Mouse (Mus musculus): ENCODE data around the gene Gabarapl1. TPM values are rescaled to one million over a fixed set of nuclear protein-coding genes. Genes with fewer than 3 reads are reported as not detected.
A peak's percentile ranks its signal among the peaks of the same experiment; 100 is the strongest.

The Gabarapl1 gene
- polyA plus RNA-seq, 1 experiment from 2014 or later: 217 TPM

GRCm38 (mm10) chr6:129532556-129532941 is 411 bp upstream of the Gabarapl1 start:
- H3K9me3 ChIP-seq (ENCODE audit: control insufficient read depth, low read length): no peaks in the 10 kb centered on the region
- peak overlapping the region; percentile 57 for H3K4me2 ChIP-seq (ENCODE audit: low read length)
- peak overlapping the region; percentile 67 for H3K27ac ChIP-seq (ENCODE audit: low read length)
- peak overlapping the region; percentile 82 for H3K9ac ChIP-seq (replicated peaks; ENCODE audit: low read depth, low read length)
- ATAC-seq: peak; percentile 29
- no peaks in the 10 kb centered on the region for H3K27me3 ChIP-seq (replicated peaks; ENCODE audit: control insufficient read depth, insufficient read depth, low read length)
- H3K36me3 ChIP-seq (ENCODE audit: control insufficient read depth, insufficient read depth): no peaks in the 10 kb centered on the region
- peaks cover 25% of the 10 kb centered on the region for H3K4me1 ChIP-seq (replicated peaks; ENCODE audit: control insufficient read depth, insufficient read depth, low read length)
- H3K4me3 ChIP-seq (replicated peaks; ENCODE audit: low read length): peak overlapping the region; percentile 72
- WGBS: 32% methylated on average over 7 of the region's 7 CpGs

- H3K9me3 ChIP-seq (ENCODE audit: control insufficient read depth, low read length): no peaks in the 10 kb centered on the region
- ATAC-seq: peak; percentile 57
- H3K4me3 ChIP-seq (replicated peaks; ENCODE audit: low read length): peak overlapping the region; percentile 72
- H3K4me1 ChIP-seq (replicated peaks; ENCODE audit: control insufficient read depth, insufficient read depth, low read length): peaks cover 25% of the 10 kb centered on the region
- peaks cover 9% of the 10 kb centered on the region for H3K36me3 ChIP-seq (ENCODE audit: control insufficient read depth, insufficient read depth)
- WGBS: 4% methylated on average over 9 of the region's 9 CpGs
- no peaks in the 10 kb centered on the region for H3K27me3 ChIP-seq (replicated peaks; ENCODE audit: control insufficient read depth, insufficient read depth, low read length)
- H3K27ac ChIP-seq (ENCODE audit: low read length): peak overlapping the region; percentile 76
- H3K4me2 ChIP-seq (ENCODE audit: low read length): peak overlapping the region; percentile 57
- H3K9ac ChIP-seq (replicated peaks; ENCODE audit: low read depth, low read length): peak overlapping the region; percentile 82
These were observed 1.1 kb downstream of the Gabarapl1 start for GRCm38 (mm10) chr6:129534057-129534456.

- Histone ChIP-seq H3K9ac (replicated peaks; ENCODE audit: low read depth, low read length) (peak overlapping the region; percentile 82), H3K4me2 (ENCODE audit: low read length) (peak overlapping the region; percentile 57), H3K9me3 (ENCODE audit: control insufficient read depth, low read length) (no peaks in the 10 kb centered on the region), H3K27me3 (replicated peaks; ENCODE audit: control insufficient read depth, insufficient read depth, low read length) (no peaks in the 10 kb centered on the region), H3K4me3 (replicated peaks; ENCODE audit: low read length) (peak overlapping the region; percentile 72), H3K4me1 (replicated peaks; ENCODE audit: control insufficient read depth, insufficient read depth, low read length) (peaks cover 25% of the 10 kb centered on the region), H3K27ac (ENCODE audit: low read length) (no peak overlapping the region; the same call in 1 of the 2 replicates), H3K36me3 (ENCODE audit: control insufficient read depth, insufficient read depth) (peaks cover 12% of the 10 kb centered on the region)
- 53% methylated on average over 4 of the region's 4 CpGs for WGBS
- peak; percentile 17 for ATAC-seq
These were observed 1.7 kb downstream of the Gabarapl1 start for GRCm38 (mm10) chr6:129534627-129535190.

- no peaks in the 10 kb centered on the region for H3K9me3 ChIP-seq (ENCODE audit: control insufficient read depth, low read length)
- peak overlapping the region; percentile 57 for H3K4me2 ChIP-seq (ENCODE audit: low read length)
- 80% methylated on average over 4 of the region's 4 CpGs for WGBS
- peaks cover 21% of the 10 kb centered on the region for H3K36me3 ChIP-seq (ENCODE audit: control insufficient read depth, insufficient read depth)
- H3K27me3 ChIP-seq (replicated peaks; ENCODE audit: control insufficient read depth, insufficient read depth, low read length): no peaks in the 10 kb centered on the region
- H3K27ac ChIP-seq (ENCODE audit: low read length): no peak overlapping the region
- H3K4me3 ChIP-seq (replicated peaks; ENCODE audit: low read length): no peak overlapping the region
- ATAC-seq: no peak
- peaks cover 25% of the 10 kb centered on the region for H3K4me1 ChIP-seq (replicated peaks; ENCODE audit: control insufficient read depth, insufficient read depth, low read length)
- H3K9ac ChIP-seq (replicated peaks; ENCODE audit: low read depth, low read length): no peak overlapping the region
These were observed 2.8 kb downstream of the Gabarapl1 start for GRCm38 (mm10) chr6:129535723-129536122.

GRCm38 (mm10) chr6:129538555-129538954 is 5.6 kb downstream of the Gabarapl1 start:
- peaks cover 20% of the 10 kb centered on the region for H3K4me1 ChIP-seq (replicated peaks; ENCODE audit: control insufficient read depth, insufficient read depth, low read length)
- 85% methylated on average over 6 of the region's 6 CpGs for WGBS
- no peak overlapping the region for H3K4me2 ChIP-seq (ENCODE audit: low read length)
- no peak overlapping the region for H3K9ac ChIP-seq (replicated peaks; ENCODE audit: low read depth, low read length)
- no peaks in the 10 kb centered on the region for H3K27me3 ChIP-seq (replicated peaks; ENCODE audit: control insufficient read depth, insufficient read depth, low read length)
- H3K9me3 ChIP-seq (ENCODE audit: control insufficient read depth, low read length): no peaks in the 10 kb centered on the region
- no peak overlapping the region for H3K27ac ChIP-seq (ENCODE audit: low read length)
- H3K4me3 ChIP-seq (replicated peaks; ENCODE audit: low read length): no peak overlapping the region
- ATAC-seq: no peak
- peaks cover 36% of the 10 kb centered on the region for H3K36me3 ChIP-seq (ENCODE audit: control insufficient read depth, insufficient read depth)

- H3K36me3 ChIP-seq (ENCODE audit: control insufficient read depth, insufficient read depth): peaks cover 36% of the 10 kb centered on the region
- no peak overlapping the region for H3K4me3 ChIP-seq (replicated peaks; ENCODE audit: low read length)
- no peak for ATAC-seq
- no peaks in the 10 kb centered on the region for H3K27me3 ChIP-seq (replicated peaks; ENCODE audit: control insufficient read depth, insufficient read depth, low read length)
- peaks cover 4% of the 10 kb centered on the region; the same call in 1 of the 2 replicates for H3K4me1 ChIP-seq (replicated peaks; ENCODE audit: control insufficient read depth, insufficient read depth, low read length)
- no peaks in the 10 kb centered on the region for H3K9me3 ChIP-seq (ENCODE audit: control insufficient read depth, low read length)
- 69% methylated on average over 9 of the region's 9 CpGs for WGBS
- H3K27ac ChIP-seq (ENCODE audit: low read length): no peak overlapping the region
- H3K9ac ChIP-seq (replicated peaks; ENCODE audit: low read depth, low read length): no peak overlapping the region
- H3K4me2 ChIP-seq (ENCODE audit: low read length): no peak overlapping the region
These were observed 9.0 kb downstream of the Gabarapl1 start for GRCm38 (mm10) chr6:129541931-129542330.

GRCm38 (mm10) chr6:129542540-129542939 is 9.6 kb downstream of the Gabarapl1 start:
- Histone ChIP-seq H3K4me1 (replicated peaks; ENCODE audit: control insufficient read depth, insufficient read depth, low read length) (peaks cover 4% of the 10 kb centered on the region; the same call in 1 of the 2 replicates), H3K27me3 (replicated peaks; ENCODE audit: control insufficient read depth, insufficient read depth, low read length) (no peaks in the 10 kb centered on the region), H3K9ac (replicated peaks; ENCODE audit: low read depth, low read length) (no peak overlapping the region), H3K4me3 (replicated peaks; ENCODE audit: low read length) (no peak overlapping the region), H3K36me3 (ENCODE audit: control insufficient read depth, insufficient read depth) (peaks cover 36% of the 10 kb centered on the region), H3K4me2 (ENCODE audit: low read length) (no peak overlapping the region), H3K9me3 (ENCODE audit: control insufficient read depth, low read length) (no peaks in the 10 kb centered on the region), H3K27ac (ENCODE audit: low read length) (no peak overlapping the region)
- WGBS: 93% methylated on average over 3 of the region's 3 CpGs
- ATAC-seq: no peak

GRCm38 (mm10) chr6:129543709-129544606 is 11.0 kb downstream of the Gabarapl1 start:
- no peaks in the 10 kb centered on the region for H3K27me3 ChIP-seq (replicated peaks; ENCODE audit: control insufficient read depth, insufficient read depth, low read length)
- ATAC-seq: peak; percentile 85
- H3K4me1 ChIP-seq (replicated peaks; ENCODE audit: control insufficient read depth, insufficient read depth, low read length): peaks cover 4% of the 10 kb centered on the region; the same call in 1 of the 2 replicates
- peaks cover 28% of the 10 kb centered on the region for H3K36me3 ChIP-seq (ENCODE audit: control insufficient read depth, insufficient read depth)
- H3K4me3 ChIP-seq (replicated peaks; ENCODE audit: low read length): no peak overlapping the region
- H3K27ac ChIP-seq (ENCODE audit: low read length): no peak overlapping the region
- H3K4me2 ChIP-seq (ENCODE audit: low read length): no peak overlapping the region
- no peaks in the 10 kb centered on the region for H3K9me3 ChIP-seq (ENCODE audit: control insufficient read depth, low read length)
- 59% methylated on average over 6 of the region's 6 CpGs for WGBS
- H3K9ac ChIP-seq (replicated peaks; ENCODE audit: low read depth, low read length): no peak overlapping the region

GRCm38 (mm10) chr6:129547277-129547676 is 14.3 kb downstream of the Gabarapl1 start:
- 83% methylated on average over 2 of the region's 2 CpGs for WGBS
- no peak for ATAC-seq

More at GRCm38 (mm10) chr6:129547277-129547676, 14.3 kb downstream of the Gabarapl1 start:
- Histone ChIP-seq H3K4me2 (ENCODE audit: low read length) (no peak overlapping the region), H3K4me3 (replicated peaks; ENCODE audit: low read length) (no peak overlapping the region), H3K9me3 (ENCODE audit: control insufficient read depth, low read length) (no peaks in the 10 kb centered on the region), H3K9ac (replicated peaks; ENCODE audit: low read depth, low read length) (no peak overlapping the region), H3K4me1 (replicated peaks; ENCODE audit: control insufficient read depth, insufficient read depth, low read length) (peaks cover 4% of the 10 kb centered on the region; the same call in 1 of the 2 replicates), H3K27me3 (replicated peaks; ENCODE audit: control insufficient read depth, insufficient read depth, low read length) (no peaks in the 10 kb centered on the region), H3K27ac (ENCODE audit: low read length) (no peak overlapping the region), H3K36me3 (ENCODE audit: control insufficient read depth, insufficient read depth) (peaks cover 4% of the 10 kb centered on the region; the same call in 1 of the 2 replicates)

Measured in forebrain, embryonic 16.5 days (tissue).